Mouse (Mus musculus) myocyte (in vitro differentiated cells): ENCODE measurements at regions not wholly inside any gene's neighbourhood (a gene's known extent, or its start where the extent isn't known, plus 50 kb on each side); places are given as distances from the start of the nearest gene placed in this dataset.

Source experiments
- H3K27me3 ChIP-seq: one replicate; pipeline ENCODE4 v1.6.1; 2011; ENCODE audit not compliant: control insufficient read depth, insufficient read depth, insufficient read length
- H3K36me3 ChIP-seq: one replicate; pipeline ENCODE4 v1.6.1; 2011; ENCODE audit not compliant: control insufficient read depth, insufficient read depth
- H3K4me2 ChIP-seq: one replicate; pipeline ENCODE4 v1.6.1; 2011; ENCODE audit warnings: low read depth, control low read depth
- H3K4me3 ChIP-seq: one replicate; pipeline ENCODE4 v1.5.1; 2011; ENCODE audit warnings: mild to moderate bottlenecking, control low read depth, moderate library complexity
- H3K79me2 ChIP-seq: one replicate; pipeline ENCODE4 v1.6.1; 2011; ENCODE audit not compliant: control insufficient read depth, insufficient read depth
- H3ac ChIP-seq: one replicate; pipeline ENCODE4 v1.6.1; 2011; ENCODE audit not compliant: control insufficient read depth, insufficient read length
- CEBPB ChIP-seq: IDR thresholded peaks from 2 replicates; pipeline ENCODE4 v1.6.1; 2011; ENCODE audit warnings: mild to moderate bottlenecking, moderate library complexity; ENCODE audit not compliant: poor library complexity, insufficient read depth, severe bottlenecking
- E2F4 ChIP-seq: IDR thresholded peaks from one replicate; pipeline ENCODE4 v1.6.1; 2011; ENCODE audit warnings: mild to moderate bottlenecking, control low read depth, moderate library complexity; ENCODE audit not compliant: insufficient read depth
- MAX ChIP-seq: IDR thresholded peaks from one replicate; pipeline ENCODE4 v1.6.1; 2011; ENCODE audit warnings: low read depth, mild to moderate bottlenecking, control low read depth
- MYOD1 ChIP-seq, 3 experiments: IDR thresholded peaks; one replicate each; pipeline ENCODE4 v1.6.1; 2011; ENCODE audit warnings: control low read depth in 2 of 3, low read depth in 2 of 3, mild to moderate bottlenecking in 2 of 3, moderate library complexity in 1 of 3; ENCODE audit not compliant: insufficient read length in 2 of 3, control insufficient read depth in 1 of 3
- MYOG ChIP-seq, 3 experiments: IDR thresholded peaks; one replicate each; pipeline ENCODE4 v1.6.1; 2011; ENCODE audit warnings: control low read depth in 2 of 3, low read depth in 2 of 3, mild to moderate bottlenecking in 2 of 3; ENCODE audit not compliant: insufficient read length in 2 of 3, control insufficient read depth in 1 of 3, insufficient read depth in 1 of 3
- POLR2A ChIP-seq: IDR thresholded peaks from one replicate; pipeline ENCODE4 v1.6.1; 2011; ENCODE audit warnings: low read depth, mild to moderate bottlenecking, control low read depth, moderate library complexity; ENCODE audit not compliant: insufficient read length
- POLR2AphosphoS2 ChIP-seq: IDR thresholded peaks from one replicate; pipeline ENCODE4 v1.6.1; 2011; ENCODE audit warnings: low read depth, control low read depth; ENCODE audit not compliant: insufficient read length
- REST ChIP-seq: IDR thresholded peaks from one replicate; pipeline ENCODE4 v1.6.1; 2011; ENCODE audit warnings: mild to moderate bottlenecking, control low read depth, moderate library complexity; ENCODE audit not compliant: insufficient read depth, insufficient read length
- SRF ChIP-seq: IDR thresholded peaks from one replicate; pipeline ENCODE4 v1.6.1; 2011; ENCODE audit warnings: low read depth; ENCODE audit not compliant: control insufficient read depth, insufficient read length
- TCF12 ChIP-seq: IDR thresholded peaks from one replicate; pipeline ENCODE4 v1.6.1; 2011; ENCODE audit warnings: mild to moderate bottlenecking, control low read depth; ENCODE audit not compliant: poor library complexity, insufficient read depth, severe bottlenecking
- TCF3 ChIP-seq: IDR thresholded peaks from one replicate; pipeline ENCODE4 v1.6.1; 2011; ENCODE audit warnings: low read depth, control low read depth; ENCODE audit not compliant: insufficient read length
- USF1 ChIP-seq: IDR thresholded peaks from one replicate; pipeline ENCODE4 v1.6.1; 2011; ENCODE audit warnings: low read depth, mild to moderate bottlenecking, control low read depth, moderate library complexity

DNA sequence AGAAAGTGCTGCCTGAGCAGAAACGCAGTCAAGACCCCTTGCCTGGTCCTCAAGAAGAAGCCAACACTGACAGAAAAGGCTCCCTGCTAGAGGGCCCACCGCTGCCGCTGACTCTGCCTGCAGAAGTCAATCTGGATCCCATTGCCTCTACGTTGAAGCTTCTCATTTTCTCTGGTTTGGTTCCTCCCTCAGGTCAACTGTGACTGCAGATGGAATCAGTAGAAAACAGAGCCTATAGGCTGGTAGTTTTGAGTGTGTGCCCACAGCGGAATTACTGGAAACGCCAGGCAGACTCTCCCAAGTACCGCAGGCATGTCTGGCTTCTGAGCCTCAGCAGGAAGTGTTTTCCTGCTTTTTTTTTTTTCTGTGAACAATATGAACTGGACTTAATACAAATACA lies 98.5 kb downstream of the Thbs2 start:
- Histone ChIP-seq H3K4me2 (no peak overlapping the region), H3K36me3 (no peaks in the 10 kb centered on the region), H3K4me3 (no peak overlapping the region), H3K79me2 (no peaks in the 10 kb centered on the region), H3K27me3 (no peaks in the 10 kb centered on the region), H3ac (no peak overlapping the region)
- TF ChIP-seq E2F4 (no peak), SRF (no peak), MAX (no peak), REST (no peak), CEBPB (no peak), TCF3 (no peak), MYOG (IDR thresholded peaks at IDR 0.05; ENCODE audit: control insufficient read depth in 1 of 3, insufficient read depth in 1 of 3, insufficient read length in 2 of 3, low read depth in 2 of 3) (no peak), POLR2A (no peak), MYOD1 (IDR thresholded peaks at IDR 0.05; ENCODE audit: control insufficient read depth in 1 of 3, insufficient read length in 2 of 3, low read depth in 2 of 3) (no peak)

DNA sequence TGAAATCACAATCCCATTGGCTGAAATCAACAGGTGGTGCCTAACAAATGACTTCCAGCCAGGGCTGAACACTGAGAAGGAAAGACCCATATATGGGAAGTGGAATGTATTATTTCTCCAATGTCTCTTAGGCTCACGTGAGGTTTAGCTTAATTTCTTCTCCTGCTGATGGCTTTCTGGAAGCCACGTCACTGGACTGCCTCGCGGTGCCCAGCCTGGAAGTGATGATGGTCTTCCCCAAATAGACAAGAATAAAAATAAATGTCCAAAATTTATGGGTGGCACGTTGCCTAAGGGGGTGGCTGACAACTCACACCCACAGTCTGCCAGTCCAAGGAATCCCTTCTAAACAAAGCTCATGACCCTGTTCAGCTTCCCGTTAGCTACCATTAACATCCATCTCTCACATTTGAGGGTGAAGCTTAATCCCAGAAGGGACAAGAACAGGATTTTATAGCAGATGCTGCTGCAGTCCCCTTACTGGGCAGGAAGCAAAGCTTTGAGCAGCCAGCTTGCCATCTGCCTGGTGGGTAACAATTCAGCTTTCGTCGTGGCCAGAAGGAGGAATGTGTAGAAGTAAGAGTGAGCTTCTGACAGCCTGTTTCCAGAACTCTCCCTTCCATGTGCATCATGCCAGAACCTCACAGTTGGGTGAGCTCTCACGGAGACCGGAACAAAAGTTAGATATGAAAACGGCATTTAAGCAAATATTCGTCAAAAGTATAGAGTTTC lies 105.8 kb downstream of the Thbs2 start:
- TF ChIP-seq CEBPB = no peak
- no peaks in the 10 kb centered on the region for H3K79me2 ChIP-seq
- H3K4me2 ChIP-seq = no peak overlapping the region
- H3K27me3 ChIP-seq = no peaks in the 10 kb centered on the region
- no peaks in the 10 kb centered on the region for H3K36me3 ChIP-seq
- no peak overlapping the region for H3K4me3 ChIP-seq
- no peak overlapping the region for H3ac ChIP-seq

DNA sequence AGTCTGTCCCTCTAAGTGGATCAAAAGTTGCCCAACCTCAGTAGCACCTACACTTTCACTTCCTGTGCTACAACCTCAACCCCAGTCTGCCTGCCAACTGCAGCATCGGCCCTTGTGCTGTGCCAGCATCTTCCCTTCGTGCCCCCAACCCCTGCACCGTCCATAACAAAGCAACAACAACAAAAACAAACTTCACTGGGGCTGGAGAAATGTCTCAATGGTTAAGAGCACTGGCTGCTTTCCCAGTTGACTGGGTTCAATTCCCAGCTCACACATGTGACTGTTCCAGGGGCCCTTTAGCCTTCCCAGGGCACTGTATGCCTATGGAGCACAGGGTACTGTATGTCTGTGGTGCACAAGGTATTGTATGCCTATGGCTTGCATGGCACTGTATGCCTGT lies 114.4 kb downstream of the Thbs2 start:
- Histone ChIP-seq H3K27me3 (no peaks in the 10 kb centered on the region), H3K4me3 (no peak overlapping the region), H3K4me2 (no peak overlapping the region), H3K36me3 (no peaks in the 10 kb centered on the region), H3K79me2 (no peaks in the 10 kb centered on the region), H3ac (no peak overlapping the region)
- TF ChIP-seq POLR2A (no peak), TCF3 (no peak), MAX (no peak), SRF (no peak), USF1 (no peak), MYOD1 (IDR thresholded peaks at IDR 0.05; ENCODE audit: control insufficient read depth in 1 of 3, insufficient read length in 2 of 3, low read depth in 2 of 3) (no peak), POLR2AphosphoS2 (no peak), E2F4 (no peak), CEBPB (no peak)

DNA sequence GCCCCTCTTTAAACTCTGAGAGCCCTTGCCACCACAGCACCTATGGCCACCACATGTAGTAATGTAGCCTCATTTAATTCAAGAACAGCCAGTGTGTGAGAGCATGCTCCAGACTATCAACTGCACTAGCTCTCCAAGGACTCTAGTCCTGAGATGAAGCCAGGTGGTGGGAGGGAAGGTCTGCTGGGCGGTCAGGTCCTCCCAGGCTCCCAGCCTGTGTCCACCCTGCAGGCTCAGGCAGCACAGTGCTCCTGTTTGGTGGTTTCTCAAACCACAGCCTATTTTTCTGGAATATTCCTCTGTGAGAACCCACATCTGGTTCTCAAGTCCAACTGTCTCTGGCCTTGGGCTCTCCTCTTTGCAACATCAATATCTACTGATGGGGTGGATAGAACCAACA lies 115.3 kb downstream of the Thbs2 start:
- Histone ChIP-seq H3K4me3 (no peak overlapping the region), H3K27me3 (no peaks in the 10 kb centered on the region), H3K36me3 (no peaks in the 10 kb centered on the region), H3K79me2 (no peaks in the 10 kb centered on the region), H3ac (no peak overlapping the region), H3K4me2 (no peak overlapping the region)
- TF ChIP-seq MAX (no peak), REST (no peak), POLR2AphosphoS2 (no peak), POLR2A (no peak), TCF12 (no peak), MYOD1 (IDR thresholded peaks at IDR 0.05; ENCODE audit: control insufficient read depth in 1 of 3, insufficient read length in 2 of 3, low read depth in 2 of 3) (no peak), MYOG (IDR thresholded peaks at IDR 0.05; ENCODE audit: control insufficient read depth in 1 of 3, insufficient read depth in 1 of 3, insufficient read length in 2 of 3, low read depth in 2 of 3) (no peak), E2F4 (no peak), USF1 (no peak), CEBPB (no peak), TCF3 (no peak)

DNA sequence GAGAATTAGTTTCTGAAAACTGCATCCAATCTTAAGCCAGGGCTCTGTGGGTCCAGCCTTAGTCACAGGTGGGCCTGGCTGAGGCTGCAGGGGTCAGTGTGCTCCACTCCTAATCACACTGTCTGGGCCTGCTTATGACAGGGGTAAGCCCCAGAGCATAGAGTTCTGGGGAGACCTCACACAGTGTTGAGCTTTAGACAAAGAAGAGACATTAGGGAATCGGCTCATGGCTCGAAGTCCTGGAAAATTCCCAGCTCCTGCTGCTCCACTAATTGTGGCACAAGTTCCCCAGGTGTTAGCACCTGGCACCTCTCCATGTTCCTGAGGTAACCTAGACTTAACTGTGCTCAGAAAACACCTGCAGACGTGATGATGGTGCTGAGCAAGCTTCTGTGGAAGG lies 115.8 kb downstream of the Thbs2 start:
- Histone ChIP-seq H3K27me3 (no peaks in the 10 kb centered on the region), H3K79me2 (no peaks in the 10 kb centered on the region), H3K4me3 (no peak overlapping the region), H3K36me3 (no peaks in the 10 kb centered on the region), H3K4me2 (no peak overlapping the region), H3ac (no peak overlapping the region)
- TF ChIP-seq POLR2AphosphoS2 (no peak), POLR2A (no peak), TCF3 (no peak), MYOG (IDR thresholded peaks at IDR 0.05; ENCODE audit: control insufficient read depth in 1 of 3, insufficient read depth in 1 of 3, insufficient read length in 2 of 3, low read depth in 2 of 3) (no peak), SRF (no peak), E2F4 (no peak), MAX (no peak), REST (no peak), CEBPB (no peak), TCF12 (no peak), MYOD1 (IDR thresholded peaks at IDR 0.05; ENCODE audit: control insufficient read depth in 1 of 3, insufficient read length in 2 of 3, low read depth in 2 of 3) (no peak), USF1 (no peak)
